Mouse (Mus musculus) liver, adult 2 months (tissue): ENCODE results near the gene Zyx.

Source experiments
- CTCF ChIP-seq: fragments of 200-500 bp; IDR thresholded peaks from 2 replicates; pipeline ENCODE4 v1.5.1; 2011; ENCODE audit warnings: low read depth, low read length, control low read depth
- POLR2A ChIP-seq: fragments of 200-500 bp; IDR thresholded peaks from 2 replicates; pipeline ENCODE4 v1.6.1; 2011; ENCODE audit warnings: low read length, control low read depth; ENCODE audit not compliant: insufficient read depth; ENCODE audit errors: extremely low read depth

DNA sequence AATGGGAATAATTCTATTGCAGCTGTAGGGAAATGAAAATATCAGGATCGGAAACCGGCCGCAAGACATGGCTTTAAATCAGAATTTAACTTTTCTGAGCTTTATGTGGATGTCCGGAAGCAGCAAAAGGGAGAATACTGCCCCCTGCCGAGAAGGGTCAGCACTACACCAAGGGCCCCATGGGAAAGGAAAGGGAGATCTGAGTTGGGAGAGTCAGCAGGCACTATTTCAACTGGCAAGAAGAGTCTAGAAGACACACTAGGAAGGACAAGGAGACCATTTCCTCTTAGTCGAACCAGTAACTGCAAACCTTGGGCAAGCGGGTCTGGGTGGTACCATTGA is 24.2 kb upstream of the Zyx start:
- TF ChIP-seq CTCF (peak; percentile 80), POLR2A (no peak)
